In genomic region chr5:135812991-135813390, GRCm38 (mm10) we compare ENCODE assay signal across 12 mouse cellular contexts. TPM values are rescaled to one million over a fixed set of nuclear protein-coding genes. Genes with fewer than 3 reads are reported as not detected.
DNase-seq lines count a peak whose midpoint lies in the region; ATAC-seq lines count a peak whose summit lies in the region.
"Had no signal": no experiment of that assay in that cellular context is flagged by ENCODE, and none has a peak within 500 bp of the region (broad histone marks: within the 10 kb centered on the region; RNA-seq: fewer than 3 reads in every experiment).

No protein-coding gene starts in this region.

- H3K4me3 ChIP-seq in embryonic facial prominence, embryonic 10.5 days = no peak overlapping the region

- H3K27ac ChIP-seq in embryonic facial prominence, embryonic 10.5 days (replicated peaks) = no peak overlapping the region
- H3K27ac ChIP-seq: macrophage had no signal

- peak; percentile 38 for DNase-seq in adrenal gland, adult 2 months
- DNase-seq in adrenal gland, adult 18-20 months (ENCODE audit: low spot score in 2 of 2) = no peak
- peak; percentile 18 for DNase-seq in ovary, postnatal 36 days (ENCODE audit: low spot score)
- no peak for DNase-seq in ovary, postnatal 14 days (ENCODE audit: low spot score)
- DNase-seq in layer of hippocampus, postnatal 25 days (ENCODE audit: extremely low spot score in 1 of 2, low spot score in 1 of 2) = peak; percentile 66 to 70
- DNase-seq in lung, postnatal 36 days = no peak
- DNase-seq in embryonic facial prominence, embryonic 10.5 days (ENCODE audit: low spot score) = no peak
- DNase-seq: kidney, adult 11 months had no signal

- no peaks in the 10 kb centered on the region for H3K9me3 ChIP-seq in embryonic facial prominence, embryonic 10.5 days

- H3K36me3 ChIP-seq in embryonic facial prominence, embryonic 10.5 days (replicated peaks) = no peaks in the 10 kb centered on the region

- no peak for ATAC-seq in megakaryocyte, adult 5-6 weeks (ENCODE audit: poor library complexity, severe bottlenecking)

- WGBS in embryonic facial prominence, embryonic 10.5 days = 70% methylated on average over 5 of the region's 5 CpGs

- H3K27me3 ChIP-seq in embryonic facial prominence, embryonic 10.5 days (replicated peaks; ENCODE audit: low read depth, poor library complexity, severe bottlenecking) = no peaks in the 10 kb centered on the region

- H3K4me1 ChIP-seq in embryonic facial prominence, embryonic 10.5 days = no peaks in the 10 kb centered on the region

RNA-seq across cellular contexts. Expression of gene Srrm3, which starts 6.3 kb away (rescaled TPM):
- total RNA-seq in adrenal gland, adult 2 months (2021) = 1 to 10 TPM; 2.8 to 3.9 TPM
- 3.0 and 3.6 TPM in 2 replicates for polyA plus RNA-seq in adrenal gland, adult 2 months (2012; rRNA removed)
- total RNA-seq in adrenal gland, adult 18-20 months (2021) = 1 to 10 TPM; 2.6 to 4.2 TPM
- total RNA-seq in layer of hippocampus, postnatal 25 days (2021) = 10 to 100 TPM; 62.7 to 81.7 TPM
- polyA plus RNA-seq in embryonic facial prominence, embryonic 10.5 days (2016; fragmentation: Nextera tagmentation; extraction: Ambion mirVana) = 4.9 and 5.3 TPM in 2 replicates
- total RNA-seq in megakaryocyte, adult 5-6 weeks (2015) = not detected in 2 replicates
- not detected in 2 replicates for total RNA-seq in megakaryocyte, adult 5-6 weeks (2017)
- total RNA-seq: MEL; neutrophil, adult 5-6 weeks had no signal
- polyA plus RNA-seq: macrophage had no signal

RNA-seq across cellular contexts. Expression of gene Mdh2, which starts 34.7 kb away (rescaled TPM):
- 100 to 1,000 TPM; 593 to 606 TPM for total RNA-seq in adrenal gland, adult 2 months (2021)
- polyA plus RNA-seq in adrenal gland, adult 2 months (2012; rRNA removed) = 1,232 and 1,278 TPM in 2 replicates
- 100 to 1,000 TPM; 474 to 759 TPM for total RNA-seq in adrenal gland, adult 18-20 months (2021)
- 100 to 1,000 TPM; 397 to 426 TPM for total RNA-seq in layer of hippocampus, postnatal 25 days (2021)
- 603 and 625 TPM in 2 replicates for polyA plus RNA-seq in embryonic facial prominence, embryonic 10.5 days (2016; fragmentation: Nextera tagmentation; extraction: Ambion mirVana)
- 240 and 251 TPM in 2 replicates for total RNA-seq in megakaryocyte, adult 5-6 weeks (2015)
- total RNA-seq in megakaryocyte, adult 5-6 weeks (2017) = 111 and 129 TPM in 2 replicates

RNA-seq across cellular contexts. Expression of gene Styxl1, which starts 34.8 kb away (rescaled TPM):
- under 1 TPM; 0.32 to 0.52 TPM for total RNA-seq in adrenal gland, adult 2 months (2021)
- 0.29 and 0.48 TPM in 2 replicates for polyA plus RNA-seq in adrenal gland, adult 2 months (2012; rRNA removed)
- total RNA-seq in adrenal gland, adult 18-20 months (2021) = under 1 TPM; 0.23 to 0.51 TPM
- total RNA-seq in layer of hippocampus, postnatal 25 days (2021) = under 1 TPM in 1 of 2 experiments, not detected in 1; 0.40 TPM
- 0.30 and 0.31 TPM in 2 replicates for polyA plus RNA-seq in embryonic facial prominence, embryonic 10.5 days (2016; fragmentation: Nextera tagmentation; extraction: Ambion mirVana)
- total RNA-seq in megakaryocyte, adult 5-6 weeks (2015) = 0.25 TPM in 1 of 2 replicates, not detected in the other
- total RNA-seq in megakaryocyte, adult 5-6 weeks (2017) = 0.18 TPM in 1 of 2 replicates, not detected in the other
- total RNA-seq: MEL had no signal
- polyA plus RNA-seq: macrophage had no signal

Comparison
In these comparisons a context has a peak if more than half of its experiments do, and no peak if none do; other contexts are left out.
1. DNase-seq: peak in adrenal gland, adult 2 months (single experiment), ovary, postnatal 36 days (single experiment) and layer of hippocampus, postnatal 25 days (2 of 2); none in adrenal gland, adult 18-20 months (0 of 2), ovary, postnatal 14 days (single experiment), lung, postnatal 36 days (single experiment) and embryonic facial prominence, embryonic 10.5 days (single experiment).
2. RNA of gene Srrm3, which starts 6.3 kb away (total RNA-seq): 62.7 to 81.7 TPM in layer of hippocampus, postnatal 25 days; 2.6 to 4.2 TPM in adrenal gland, adult 18-20 months, 2.8 to 3.9 TPM in adrenal gland, adult 2 months and not detected in megakaryocyte, adult 5-6 weeks; every median in the first group is over 10 times any median in the second.